Mouse (Mus musculus) thymus, postnatal 36 days (tissue): Measurements from ENCODE around the gene Neu3.

Source experiments
- DNase-seq, 2 experiments: peaks; one replicate each; pipeline ENCODE4 v3.0.0; 2022; ENCODE audit warnings: mixed read lengths in 2 of 2

Gene Neu3

GRCm38 (mm10) chr7:99790816-99791215 is 37.4 kb downstream of the Neu3 start:
- DNase-seq: no peak

- no peak for DNase-seq
Measured at GRCm38 (mm10) chr7:99788563-99788962, 39.7 kb downstream of the Neu3 start.

- no peak for DNase-seq
Measured at GRCm38 (mm10) chr7:99787935-99788334, 40.3 kb downstream of the Neu3 start.

GRCm38 (mm10) chr7:99786774-99787173 is 41.4 kb downstream of the Neu3 start:
- no peak for DNase-seq

GRCm38 (mm10) chr7:99785553-99785952 is 42.7 kb downstream of the Neu3 start:
- no peak for DNase-seq

- DNase-seq: no peak
Measured at GRCm38 (mm10) chr7:99783421-99783820, 44.8 kb downstream of the Neu3 start.

GRCm38 (mm10) chr7:99781916-99782315 is 46.3 kb downstream of the Neu3 start:
- DNase-seq: no peak

- no peak for DNase-seq
Measured at GRCm38 (mm10) chr7:99781385-99781784, 46.8 kb downstream of the Neu3 start.

GRCm38 (mm10) chr7:99763207-99763606 is 65.0 kb downstream of the Neu3 start, which contains the start of gene Olfr521:
TSS of gene Olfr521 (plus strand) at chr7:99763507.
- DNase-seq: no peak
